Mouse (Mus musculus): ENCODE results near the gene Hexb.
A peak's percentile ranks its signal among the peaks of the same experiment; 100 is the strongest.

Hexb gene

GRCm38 (mm10) chr13:97224341-97224982 lies 26.3 kb upstream of the Hexb start:
- no peak for DNase-seq (ENCODE audit: low spot score)

GRCm38 (mm10) chr13:97223856-97224255 lies 25.7 kb upstream of the Hexb start:
- DNase-seq (ENCODE audit: low spot score) = no peak

GRCm38 (mm10) chr13:97220022-97220421 lies 21.9 kb upstream of the Hexb start:
- no peak for DNase-seq (ENCODE audit: low spot score)

GRCm38 (mm10) chr13:97216196-97216595 lies 18.0 kb upstream of the Hexb start:
- DNase-seq (ENCODE audit: low spot score) = no peak

GRCm38 (mm10) chr13:97215563-97215962 lies 17.4 kb upstream of the Hexb start:
- no peak for DNase-seq (ENCODE audit: low spot score)

GRCm38 (mm10) chr13:97214583-97215268 lies 16.6 kb upstream of the Hexb start:
- DNase-seq (ENCODE audit: low spot score) = no peak

- no peak for DNase-seq (ENCODE audit: low spot score)
Measured at GRCm38 (mm10) chr13:97208500-97209010, 10.4 kb upstream of the Hexb start.

- no peak for DNase-seq (ENCODE audit: low spot score)
Measured at GRCm38 (mm10) chr13:97208112-97208478, 9.9 kb upstream of the Hexb start.

- no peak for DNase-seq (ENCODE audit: low spot score)
Measured at GRCm38 (mm10) chr13:97207472-97208111, 9.4 kb upstream of the Hexb start.

- DNase-seq (ENCODE audit: low spot score) = no peak
Measured at GRCm38 (mm10) chr13:97206046-97206445, 7.9 kb upstream of the Hexb start.

- DNase-seq (ENCODE audit: low spot score) = peak; percentile 78
Measured at GRCm38 (mm10) chr13:97205052-97205701, 7.0 kb upstream of the Hexb start.

- DNase-seq (ENCODE audit: low spot score) = no peak
Measured at GRCm38 (mm10) chr13:97201896-97202295, 3.7 kb upstream of the Hexb start.

GRCm38 (mm10) chr13:97201076-97201475 lies 2.9 kb upstream of the Hexb start:
- no peak for DNase-seq (ENCODE audit: low spot score)

GRCm38 (mm10) chr13:97199123-97199522 lies 966 bp upstream of the Hexb start:
- no peak for DNase-seq (ENCODE audit: low spot score)

GRCm38 (mm10) chr13:97196925-97197218 lies 1.3 kb downstream of the Hexb start:
- no peak for DNase-seq (ENCODE audit: low spot score)

- DNase-seq (ENCODE audit: low spot score) = no peak
Measured at GRCm38 (mm10) chr13:97196186-97196924, 1.8 kb downstream of the Hexb start.

GRCm38 (mm10) chr13:97193420-97193819 lies 4.7 kb downstream of the Hexb start:
- DNase-seq (ENCODE audit: low spot score) = peak; percentile 60

GRCm38 (mm10) chr13:97192649-97193048 lies 5.5 kb downstream of the Hexb start:
- no peak for DNase-seq (ENCODE audit: low spot score)

GRCm38 (mm10) chr13:97187693-97188092 lies 10.5 kb downstream of the Hexb start:
- DNase-seq (ENCODE audit: low spot score) = no peak

- no peak for DNase-seq (ENCODE audit: low spot score)
Measured at GRCm38 (mm10) chr13:97186346-97186745, 11.8 kb downstream of the Hexb start.

- no peak for DNase-seq (ENCODE audit: low spot score)
Measured at GRCm38 (mm10) chr13:97184656-97185055, 13.5 kb downstream of the Hexb start.

GRCm38 (mm10) chr13:97184168-97184567 lies 14.0 kb downstream of the Hexb start:
- DNase-seq (ENCODE audit: low spot score) = no peak
